Mouse (Mus musculus) neural tube, embryonic 14.5 days (tissue): ENCODE results near the gene Enox1. TPM values are rescaled to one million over a fixed set of nuclear protein-coding genes. Genes with fewer than 3 reads are reported as not detected.

Source experiments
- ATAC-seq: fragments of 200-750 bp; cut with Nextera tagmentation; 2 replicates; pipeline ENCODE4 v1.8.0; 2017; ENCODE audit warnings: low read depth, mild to moderate bottlenecking, moderate TSS enrichment, moderate library complexity
- H3K27ac ChIP-seq: fragments of 300-500 bp; sonication (generic); 2 replicates; pipeline ENCODE4 v1.5.1; 2014; ENCODE audit warnings: low read depth, mild to moderate bottlenecking, control low read depth, low read length, moderate library complexity, mixed read lengths
- H3K27me3 ChIP-seq: fragments of 300-500 bp; sonication (generic); 2 replicates; pipeline ENCODE4 v1.6.1; 2014; ENCODE audit warnings: low read length; ENCODE audit not compliant: control insufficient read depth, insufficient read depth
- H3K36me3 ChIP-seq: fragments of 300-500 bp; sonication (generic); 2 replicates; pipeline ENCODE4 v1.6.1; 2014; ENCODE audit warnings: low read length, mixed read lengths; ENCODE audit not compliant: control insufficient read depth, insufficient read depth
- H3K4me1 ChIP-seq: fragments of 300-500 bp; sonication (generic); 2 replicates; pipeline ENCODE4 v1.6.1; 2014; ENCODE audit warnings: low read length; ENCODE audit not compliant: control insufficient read depth, insufficient read depth
- H3K4me2 ChIP-seq: fragments of 300-500 bp; sonication (generic); 2 replicates; pipeline ENCODE4 v1.6.1; 2014; ENCODE audit warnings: mild to moderate bottlenecking, low read depth, low read length, control low read depth
- H3K4me3 ChIP-seq: fragments of 300-500 bp; sonication (generic); 2 replicates; pipeline ENCODE4 v1.5.1; 2014; ENCODE audit warnings: low read depth, low read length, control low read depth, mixed read lengths
- H3K9ac ChIP-seq: fragments of 300-500 bp; sonication (generic); replicated peaks from 2 replicates; pipeline ENCODE4 v1.6.1; 2014; ENCODE audit warnings: low read depth, mild to moderate bottlenecking, control low read depth, low read length, mixed read lengths
- H3K9me3 ChIP-seq: fragments of 300-500 bp; sonication (generic); 2 replicates; pipeline ENCODE4 v1.6.1; 2016; ENCODE audit warnings: low read length; ENCODE audit not compliant: control insufficient read depth
- WGBS: fragments of 180-500 bp; shearing (Covaris S2); extraction: QIAGEN DNeasy Blood & Tissue Kit; methylation state at CpG from one replicate; pipeline ENCODE4 v1.1.7; 2014; 5-methylcytosine and 5-hydroxymethylcytosine counted together
- polyA plus RNA-seq: library from polyadenylated mRNA; unstranded; fragments of >200 nt; fragmentation: Nextera tagmentation; extraction: Ambion mirVana; gene quantifications from 2 replicates; pipeline ENCODE4 v1.2.1, GENCODE M21; 2014

Gene Enox1
- polyA plus RNA-seq, 1 experiment from 2014 or later = 36.2 TPM

DNA sequence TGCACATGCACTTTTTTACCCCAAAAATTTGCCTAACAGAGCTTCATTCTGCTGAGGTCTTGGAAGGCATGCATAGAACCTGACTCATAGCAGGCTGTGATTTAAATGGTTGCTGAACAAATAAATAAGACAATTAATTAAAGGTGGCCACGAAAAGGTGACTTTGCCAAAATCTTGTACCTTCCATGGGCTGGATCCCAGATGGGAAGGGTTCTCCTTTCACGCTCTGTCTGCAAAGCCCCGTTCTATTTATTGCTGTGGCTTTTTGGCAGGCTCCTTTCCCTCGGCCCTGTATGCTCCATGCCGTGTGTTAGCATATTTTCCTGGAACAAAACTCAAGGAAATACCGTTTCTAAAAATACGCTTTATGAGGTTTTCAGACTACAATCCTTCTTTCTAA lies 300.3 kb downstream of the Enox1 start:
- 0 out of 2 replicates have a peak, but pooled peaks cover 3% of the 10 kb centered on the region for H3K4me1 ChIP-seq
- ATAC-seq = no peak
- H3K4me2 ChIP-seq = no peak overlapping the region
- H3K9ac ChIP-seq = no peak overlapping the region
- no peaks in the 10 kb centered on the region for H3K27me3 ChIP-seq
- no peaks in the 10 kb centered on the region for H3K9me3 ChIP-seq
- 48% methylated on average over 7 of the region's 7 CpGs for WGBS
- H3K36me3 ChIP-seq = no peaks in the 10 kb centered on the region
- no peak overlapping the region for H3K27ac ChIP-seq
- no peak overlapping the region for H3K4me3 ChIP-seq

DNA sequence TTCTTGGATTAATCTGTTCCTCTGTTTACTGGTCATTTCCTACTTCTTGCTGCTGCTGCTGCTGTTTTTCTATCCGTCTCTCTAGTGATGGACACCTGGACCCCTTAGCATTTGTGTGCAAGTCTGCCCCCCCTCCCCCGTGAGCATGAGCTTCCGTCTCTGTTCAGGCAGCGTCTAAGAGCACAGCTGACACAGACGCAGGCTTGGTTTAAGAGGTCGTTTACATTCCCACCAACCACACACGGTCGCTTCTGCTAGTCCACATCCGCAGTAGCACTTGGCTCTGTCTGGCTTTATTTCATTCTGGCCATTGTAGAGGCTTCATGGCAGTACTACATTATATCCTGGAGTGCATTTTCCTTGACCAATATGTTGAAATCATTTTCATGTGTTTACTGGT lies 301.7 kb downstream of the Enox1 start:
- Histone ChIP-seq H3K4me1 (0 out of 2 replicates have a peak, but pooled peaks cover 3% of the 10 kb centered on the region), H3K4me2 (no peak overlapping the region), H3K36me3 (no peaks in the 10 kb centered on the region), H3K27me3 (no peaks in the 10 kb centered on the region), H3K27ac (no peak overlapping the region), H3K9me3 (no peaks in the 10 kb centered on the region), H3K9ac (no peak overlapping the region), H3K4me3 (no peak overlapping the region)
- no peak for ATAC-seq
- WGBS = 7% methylated on average over 9 of the region's 9 CpGs

DNA sequence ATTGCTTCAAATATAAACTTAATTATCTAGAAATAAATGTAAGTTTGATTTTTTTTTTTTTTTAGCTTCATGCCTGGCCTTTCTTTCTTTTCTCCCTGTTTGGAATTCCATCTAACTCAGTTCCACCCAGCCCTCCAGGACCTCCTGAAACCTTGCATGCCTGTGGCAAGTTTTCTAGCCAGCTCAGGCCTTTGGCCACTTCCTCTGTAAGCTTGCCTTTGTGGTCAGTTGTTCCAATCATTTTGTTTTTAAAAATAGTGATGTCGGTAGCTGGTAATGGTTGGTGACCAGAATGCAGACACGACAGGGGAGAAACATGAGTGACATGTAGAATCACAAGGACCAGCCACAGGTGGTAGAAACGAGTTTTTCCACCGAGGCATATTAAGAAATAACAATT lies 307.4 kb downstream of the Enox1 start:
- Histone ChIP-seq H3K9me3 (no peaks in the 10 kb centered on the region), H3K4me3 (no peak overlapping the region), H3K4me1 (no peaks in the 10 kb centered on the region), H3K9ac (no peak overlapping the region), H3K36me3 (no peaks in the 10 kb centered on the region), H3K27ac (no peak overlapping the region), H3K4me2 (no peak overlapping the region), H3K27me3 (no peaks in the 10 kb centered on the region)
- 92% methylated on average over 4 of the region's 4 CpGs for WGBS
- ATAC-seq = no peak

DNA sequence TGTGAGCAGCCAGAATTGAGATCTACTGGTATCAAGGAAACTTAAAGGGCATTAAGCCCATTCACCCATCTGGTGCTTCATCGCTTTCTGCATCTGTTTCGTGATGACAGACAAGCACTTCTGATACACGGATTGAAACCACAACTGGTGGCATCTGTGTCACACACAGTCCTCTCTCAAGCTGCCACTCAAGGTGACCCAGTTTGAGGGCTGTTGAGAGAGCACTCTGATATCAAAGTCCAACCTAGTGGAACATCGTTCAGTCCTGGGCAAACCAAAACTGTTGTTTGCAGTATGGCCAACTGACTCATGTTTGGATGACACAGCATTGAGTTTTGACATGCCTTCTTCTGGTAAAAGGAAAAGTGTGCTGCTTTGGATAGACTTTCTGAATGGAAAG lies 308.2 kb downstream of the Enox1 start:
- Histone ChIP-seq H3K9me3 (no peaks in the 10 kb centered on the region), H3K9ac (no peak overlapping the region), H3K4me2 (no peak overlapping the region), H3K4me1 (no peaks in the 10 kb centered on the region), H3K27ac (no peak overlapping the region), H3K4me3 (no peak overlapping the region), H3K36me3 (no peaks in the 10 kb centered on the region), H3K27me3 (no peaks in the 10 kb centered on the region)
- no peak for ATAC-seq
- WGBS = 91% methylated on average over 4 of the region's 4 CpGs

DNA sequence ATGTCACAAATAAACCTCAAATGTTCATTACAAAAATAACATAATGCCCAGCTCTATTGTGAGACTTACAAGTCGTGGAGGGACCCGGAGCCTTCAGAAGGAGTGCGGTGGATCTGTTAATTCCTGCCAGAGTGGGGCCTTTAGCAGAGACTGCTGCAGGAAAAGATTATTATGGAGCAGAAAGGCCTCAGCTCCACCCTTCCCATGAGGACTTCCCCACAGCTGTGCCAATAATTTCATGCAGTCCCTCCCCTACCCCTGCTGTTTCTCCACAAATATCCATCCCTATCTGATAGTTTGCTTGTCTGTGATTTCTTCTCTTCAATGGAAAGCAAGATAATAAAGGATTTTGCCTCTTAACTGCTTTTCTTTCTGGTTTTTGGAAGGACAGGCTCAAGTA lies 314.0 kb downstream of the Enox1 start:
- H3K4me2 ChIP-seq = no peak overlapping the region
- no peaks in the 10 kb centered on the region for H3K36me3 ChIP-seq
- no peak overlapping the region; the same call in 1 of the 2 replicates for H3K27ac ChIP-seq
- no peaks in the 10 kb centered on the region for H3K27me3 ChIP-seq
- ATAC-seq = no peak
- H3K4me1 ChIP-seq = no peaks in the 10 kb centered on the region
- 58% methylated on average over 3 of the region's 3 CpGs for WGBS
- no peaks in the 10 kb centered on the region for H3K9me3 ChIP-seq
- H3K4me3 ChIP-seq = no peak overlapping the region
- H3K9ac ChIP-seq = no peak overlapping the region

- no peaks in the 10 kb centered on the region for H3K27me3 ChIP-seq
- ATAC-seq = no peak
- no peak overlapping the region for H3K4me2 ChIP-seq
- no peak overlapping the region for H3K4me3 ChIP-seq
- H3K36me3 ChIP-seq = no peaks in the 10 kb centered on the region
- H3K9me3 ChIP-seq = no peaks in the 10 kb centered on the region
- 88% methylated on average over 4 of the region's 4 CpGs for WGBS
- no peaks in the 10 kb centered on the region for H3K4me1 ChIP-seq
- no peak overlapping the region for H3K27ac ChIP-seq
- no peak overlapping the region for H3K9ac ChIP-seq
These were observed 316.9 kb downstream of the Enox1 start for GRCm38 (mm10) chr14:77473501-77473900.

GRCm38 (mm10) chr14:77474026-77474425 lies 317.5 kb downstream of the Enox1 start:
- ATAC-seq = no peak
- H3K27ac ChIP-seq = no peak overlapping the region
- H3K4me1 ChIP-seq = no peaks in the 10 kb centered on the region
- no peak overlapping the region for H3K4me2 ChIP-seq
- no peaks in the 10 kb centered on the region for H3K36me3 ChIP-seq
- 62% methylated on average over 5 of the region's 5 CpGs for WGBS
- H3K9ac ChIP-seq = no peak overlapping the region
- no peaks in the 10 kb centered on the region for H3K27me3 ChIP-seq
- no peaks in the 10 kb centered on the region for H3K9me3 ChIP-seq
- no peak overlapping the region for H3K4me3 ChIP-seq

- Histone ChIP-seq H3K36me3 (no peaks in the 10 kb centered on the region), H3K27me3 (no peaks in the 10 kb centered on the region), H3K9me3 (no peaks in the 10 kb centered on the region), H3K4me2 (no peak overlapping the region), H3K4me3 (no peak overlapping the region), H3K9ac (no peak overlapping the region), H3K4me1 (no peaks in the 10 kb centered on the region), H3K27ac (no peak overlapping the region)
- WGBS = 71% methylated on average over 11 of the region's 11 CpGs
- ATAC-seq = no peak
These were observed 318.7 kb downstream of the Enox1 start for GRCm38 (mm10) chr14:77475134-77475820.

- Histone ChIP-seq H3K9me3 (no peaks in the 10 kb centered on the region), H3K27ac (no peak overlapping the region), H3K27me3 (no peaks in the 10 kb centered on the region), H3K4me1 (no peaks in the 10 kb centered on the region), H3K4me3 (no peak overlapping the region), H3K4me2 (no peak overlapping the region), H3K36me3 (no peaks in the 10 kb centered on the region), H3K9ac (no peak overlapping the region)
- no peak for ATAC-seq
- WGBS = 38% methylated on average over 4 of the region's 4 CpGs
These were observed 321.1 kb downstream of the Enox1 start for GRCm38 (mm10) chr14:77477704-77478103.
